Mouse (Mus musculus): ENCODE measurements around the gene Ogt. TPM values are rescaled to one million over a fixed set of nuclear protein-coding genes. Genes with fewer than 3 reads are reported as not detected.

Gene Ogt
- polyA plus RNA-seq, 1 experiment from 2014 or later, result 85.4 TPM

Other genes with a start within 250 kb of the Ogt start
- 26.9 and 29.8 TPM in 2 replicates for gene Zmym3, start 219.2 kb upstream of the Ogt start, polyA plus RNA-seq (2015; fragmentation: Nextera tagmentation; extraction: Ambion mirVana)
- gene Nono, start 210.7 kb upstream of the Ogt start, polyA plus RNA-seq (2015; fragmentation: Nextera tagmentation; extraction: Ambion mirVana), result 236 and 258 TPM in 2 replicates
- gene Itgb1bp2, start 191.0 kb upstream of the Ogt start, polyA plus RNA-seq (2015; fragmentation: Nextera tagmentation; extraction: Ambion mirVana), result 49.5 and 56.2 TPM in 2 replicates
- 6.5 and 7.1 TPM in 2 replicates for gene Taf1, start 107.3 kb upstream of the Ogt start, polyA plus RNA-seq (2015; fragmentation: Nextera tagmentation; extraction: Ambion mirVana)
- 0.27 TPM in 2 replicates for gene Cxcr3, start 94.2 kb downstream of the Ogt start, polyA plus RNA-seq (2015; fragmentation: Nextera tagmentation; extraction: Ambion mirVana)
- gene Gm4779, start 154.4 kb downstream of the Ogt start, polyA plus RNA-seq (2015; fragmentation: Nextera tagmentation; extraction: Ambion mirVana), result 0.22 and 0.28 TPM in 2 replicates
- 0.17 and 0.19 TPM in 2 replicates for gene 8030474K03Rik, start 154.6 kb downstream of the Ogt start, polyA plus RNA-seq (2015; fragmentation: Nextera tagmentation; extraction: Ambion mirVana)
- 11.1 and 11.8 TPM in 2 replicates for gene Nhsl2, start 209.3 kb downstream of the Ogt start, polyA plus RNA-seq (2015; fragmentation: Nextera tagmentation; extraction: Ambion mirVana)

Measured in heart, embryonic 13.5 days (tissue).